Mouse (Mus musculus) C2C12 (cell line): ENCODE measurements at regions not wholly inside any gene's neighbourhood (a gene's known extent, or its start where the extent isn't known, plus 50 kb on each side); places are given as distances from the start of the nearest gene placed in this dataset.

ENCODE experiments used
- H3K27me3 ChIP-seq: one replicate; pipeline ENCODE4 v1.6.1; 2011; ENCODE audit not compliant: control insufficient read depth, insufficient read depth, insufficient read length
- H3K36me3 ChIP-seq: one replicate; pipeline ENCODE4 v1.6.1; 2011; ENCODE audit not compliant: control insufficient read depth, insufficient read depth
- H3K4me3 ChIP-seq: one replicate; pipeline ENCODE4 v1.5.1; 2011; ENCODE audit warnings: mild to moderate bottlenecking, control low read depth; ENCODE audit not compliant: poor library complexity, insufficient read depth, severe bottlenecking
- H3K79me2 ChIP-seq: one replicate; pipeline ENCODE4 v1.6.1; 2011; ENCODE audit not compliant: control insufficient read depth, insufficient read depth
- H3K79me3 ChIP-seq: one replicate; pipeline ENCODE4 v1.6.1; 2011; ENCODE audit warnings: low read depth, control low read depth
- H3ac ChIP-seq: one replicate; pipeline ENCODE3; 2011; ENCODE audit warnings: low read depth; ENCODE audit not compliant: control insufficient read depth, insufficient read length
- CEBPB ChIP-seq: IDR thresholded peaks from one replicate; pipeline ENCODE4 v1.6.1; 2011; ENCODE audit warnings: low read depth, mild to moderate bottlenecking, control low read depth, moderate library complexity
- CTCF ChIP-seq: IDR thresholded peaks from one replicate; pipeline ENCODE4 v1.5.1; 2011; ENCODE audit not compliant: control insufficient read depth, insufficient read depth, insufficient read length
- FOSL1 ChIP-seq: IDR thresholded peaks from one replicate; pipeline ENCODE4 v1.8.0; 2011; ENCODE audit warnings: mild to moderate bottlenecking, low read length; ENCODE audit not compliant: poor library complexity, insufficient read depth, severe bottlenecking
- MAX ChIP-seq: IDR thresholded peaks from one replicate; pipeline ENCODE4 v1.6.1; 2011; ENCODE audit warnings: mild to moderate bottlenecking, control low read depth
- MYOD1 ChIP-seq: IDR thresholded peaks from one replicate; pipeline ENCODE4 v1.6.1; 2011; ENCODE audit warnings: low read depth; ENCODE audit not compliant: control insufficient read depth, insufficient read length
- MYOG ChIP-seq: IDR thresholded peaks from one replicate; pipeline ENCODE4 v1.6.1; 2011; ENCODE audit not compliant: control insufficient read depth, insufficient read length; ENCODE audit errors: extremely low read depth
- USF1 ChIP-seq: IDR thresholded peaks from one replicate; pipeline ENCODE4 v1.6.1; 2011; ENCODE audit warnings: low read depth, mild to moderate bottlenecking, control low read depth, moderate library complexity

- H3K27me3 ChIP-seq = no peaks in the 10 kb centered on the region
- H3K79me2 ChIP-seq = no peaks in the 10 kb centered on the region
- H3ac ChIP-seq = no peak overlapping the region
- no peaks in the 10 kb centered on the region for H3K36me3 ChIP-seq
- H3K79me3 ChIP-seq = no peaks in the 10 kb centered on the region
- H3K4me3 ChIP-seq = no peak overlapping the region
- TF ChIP-seq CEBPB = no peak
- TF ChIP-seq MAX = no peak
- no peak for TF ChIP-seq USF1
- no peak for TF ChIP-seq FOSL1
- no peak for TF ChIP-seq CTCF
- TF ChIP-seq MYOG = no peak
- no peak for TF ChIP-seq MYOD1
These were observed 192.5 kb upstream of the Gmds start for GRCm38 (mm10) chr13:32530926-32531512.

GRCm38 (mm10) chr13:32518611-32519344, 180.2 kb upstream of the Gmds start:
- no peak overlapping the region for H3K4me3 ChIP-seq

GRCm38 (mm10) chr13:32517514-32517913, 179.0 kb upstream of the Gmds start:
- H3K36me3 ChIP-seq = no peaks in the 10 kb centered on the region
- TF ChIP-seq USF1 (no peak), MAX (no peak), MYOG (no peak), FOSL1 (no peak), CTCF (no peak), MYOD1 (no peak), CEBPB (no peak)
- no peaks in the 10 kb centered on the region for H3K79me3 ChIP-seq
- no peak overlapping the region for H3K4me3 ChIP-seq
- no peak overlapping the region for H3ac ChIP-seq
- H3K79me2 ChIP-seq = no peaks in the 10 kb centered on the region
- no peaks in the 10 kb centered on the region for H3K27me3 ChIP-seq

More at GRCm38 (mm10) chr13:32518611-32519344, 180.2 kb upstream of the Gmds start:
- Histone ChIP-seq H3K36me3 (no peaks in the 10 kb centered on the region), H3K79me3 (no peaks in the 10 kb centered on the region), H3K79me2 (no peaks in the 10 kb centered on the region), H3K27me3 (no peaks in the 10 kb centered on the region), H3ac (no peak overlapping the region)
- TF ChIP-seq MYOD1 (no peak), CEBPB (no peak), MYOG (no peak), MAX (no peak), CTCF (no peak), USF1 (no peak), FOSL1 (no peak)

GRCm38 (mm10) chr13:32509231-32510023, 170.9 kb upstream of the Gmds start:
- no peak for TF ChIP-seq FOSL1
- no peak for TF ChIP-seq MYOD1
- no peak for TF ChIP-seq MAX
- no peak for TF ChIP-seq MYOG
- Histone ChIP-seq H3K79me2 (no peaks in the 10 kb centered on the region), H3ac (no peak overlapping the region), H3K79me3 (no peaks in the 10 kb centered on the region), H3K36me3 (no peaks in the 10 kb centered on the region), H3K27me3 (no peaks in the 10 kb centered on the region), H3K4me3 (no peak overlapping the region)

GRCm38 (mm10) chr13:32508447-32508846, 169.9 kb upstream of the Gmds start:
- Histone ChIP-seq H3K79me2 (no peaks in the 10 kb centered on the region), H3K36me3 (no peaks in the 10 kb centered on the region), H3K27me3 (no peaks in the 10 kb centered on the region), H3ac (no peak overlapping the region), H3K4me3 (no peak overlapping the region), H3K79me3 (no peaks in the 10 kb centered on the region)
- no peak for TF ChIP-seq MYOG
- TF ChIP-seq FOSL1 = no peak
- TF ChIP-seq MAX = no peak
- no peak for TF ChIP-seq USF1
- no peak for TF ChIP-seq MYOD1
- no peak for TF ChIP-seq CTCF
- no peak for TF ChIP-seq CEBPB
